Mouse (Mus musculus): Measurements from ENCODE around the gene Atp5s. TPM values are rescaled to one million over a fixed set of nuclear protein-coding genes. Genes with fewer than 3 reads are reported as not detected.

Gene Atp5s
- polyA plus RNA-seq (2012; rRNA removed; ENCODE audit: low replicate concordance): 17.1 and 20.7 TPM in 2 replicates

GRCm38 (mm10) chr12:69724711-69725460 lies at the start of gene Atp5s, which contains the start of gene L2hgdh:
Gene Atp5s (plus strand): TSS chr12:69724950.
Gene L2hgdh (minus strand): TSS chr12:69724873.

GRCm38 (mm10) chr12:69681566-69682061 lies 43.1 kb upstream of the Atp5s start, which contains the start of gene Sos2:
Gene Sos2 (minus strand): TSS chr12:69681852.

GRCm38 (mm10) chr12:69790530-69791505 lies 66.1 kb downstream of the Atp5s start, which contains the start of gene Cdkl1:
Gene Cdkl1 (minus strand): TSS chr12:69791267.

Other genes with a start within 250 kb of the Atp5s start
- 5.0 and 5.3 TPM in 2 replicates for gene Vcpkmt, start 141.9 kb upstream of the Atp5s start, polyA plus RNA-seq (2012; rRNA removed; ENCODE audit: low replicate concordance)
- gene Sos2, start 43.1 kb upstream of the Atp5s start, polyA plus RNA-seq (2012; rRNA removed; ENCODE audit: low replicate concordance): 13.7 and 27.4 TPM in 2 replicates
- gene L2hgdh, start 77 bp upstream of the Atp5s start, polyA plus RNA-seq (2012; rRNA removed; ENCODE audit: low replicate concordance): 3.4 and 8.3 TPM in 2 replicates
- 0.29 and 0.92 TPM in 2 replicates for gene Cdkl1, start 66.3 kb downstream of the Atp5s start, polyA plus RNA-seq (2012; rRNA removed; ENCODE audit: low replicate concordance)
- 1.1 and 1.7 TPM in 2 replicates for gene Atl1, start 167.7 kb downstream of the Atp5s start, polyA plus RNA-seq (2012; rRNA removed; ENCODE audit: low replicate concordance)
- gene Map4k5, start 168.2 kb downstream of the Atp5s start, polyA plus RNA-seq (2012; rRNA removed; ENCODE audit: low replicate concordance): 5.5 and 15.0 TPM in 2 replicates

Measured in mammary gland, adult 2 months (tissue).